Mouse (Mus musculus): Measurements from ENCODE around the gene Pfas. TPM values are rescaled to one million over a fixed set of nuclear protein-coding genes. Genes with fewer than 3 reads are reported as not detected.
A peak's percentile ranks its signal among the peaks of the same experiment; 100 is the strongest.
"Not testable (repeated sequence)": the region's sequence is repeated elsewhere in the genome, so short reads cannot be mapped to it uniquely, and the experiment has no call there.

Pfas gene
- polyA plus RNA-seq, 1 experiment from 2014 or later, result 14.3 TPM

DNA sequence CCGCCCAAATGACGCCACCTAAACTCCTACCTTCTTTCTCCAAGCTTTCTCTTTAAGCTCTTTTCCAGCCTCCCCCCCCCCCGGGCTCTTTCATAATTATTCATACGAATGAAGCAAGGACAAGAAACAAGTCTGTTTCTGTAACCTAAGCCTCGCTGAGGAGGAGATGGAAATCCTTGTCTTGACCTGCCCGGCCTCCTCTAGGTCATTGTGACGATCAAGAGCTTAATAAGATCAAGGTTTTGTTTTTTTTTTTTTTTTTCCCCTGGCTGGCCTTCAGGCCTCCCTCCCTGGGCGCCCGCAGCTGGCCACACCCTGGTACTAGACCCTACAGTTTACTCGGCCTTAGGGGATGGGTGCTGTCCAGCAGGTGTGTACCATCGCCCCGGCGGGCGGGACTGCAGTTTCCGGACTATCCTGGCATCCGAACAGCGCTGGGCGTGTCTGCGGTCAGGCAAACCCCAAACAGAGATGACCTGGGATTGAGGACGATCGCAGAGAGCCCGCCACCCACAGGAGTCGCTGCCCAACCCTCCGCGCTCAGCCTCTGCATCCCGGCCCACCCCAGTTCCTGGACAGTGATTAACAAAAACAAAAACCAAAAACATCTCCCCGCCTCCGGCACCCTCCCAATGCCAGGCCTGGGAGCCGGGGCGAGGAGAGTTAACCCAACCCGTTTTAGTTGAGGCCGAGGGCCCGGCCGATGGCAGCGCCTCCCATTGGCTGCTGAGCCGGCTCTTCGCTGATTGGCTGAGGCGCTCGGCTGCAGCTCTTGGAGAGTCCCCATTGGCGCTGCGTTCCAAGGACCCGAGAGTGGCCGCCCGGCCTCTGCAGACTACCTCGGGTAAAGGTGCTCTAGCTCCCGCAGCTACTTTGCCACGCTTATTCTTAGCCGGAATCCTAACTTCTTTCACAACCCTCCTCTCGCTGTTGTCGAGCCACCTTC, 40.6 kb downstream of the Pfas start, which contains the start of gene Slc25a35:
Gene Slc25a35, plus strand, starts transcription at position 795 of the 946 bp plus-strand sequence.
- 1% methylated on average over 50 of the region's 50 CpGs for WGBS
- no peaks in the 10 kb centered on the region for H3K36me3 ChIP-seq (ENCODE audit: control insufficient read depth, insufficient read depth, low read length)
- peak within 1 kb of the TSS; percentile 70 for H3K9ac ChIP-seq (ENCODE audit: low read length)
- no peaks in the 10 kb centered on the region for H3K9me3 ChIP-seq (ENCODE audit: control insufficient read depth, low read length)
- H3K27ac ChIP-seq (replicated peaks in 1 of 2; ENCODE audit: control insufficient read depth in 1 of 2, insufficient read depth in 1 of 2, low read depth in 2 of 2, low read length in 2 of 2), result no peak within 1 kb of the TSS
- H3K4me2 ChIP-seq (ENCODE audit: low read length), result peak within 1 kb of the TSS; percentile 90
- H3K4me3 ChIP-seq (ENCODE audit: control insufficient read depth in 1 of 2, insufficient read depth in 1 of 2, low read depth in 1 of 2, low read length in 2 of 2), result peak within 1 kb of the TSS; percentile 56 to 61
- peak; percentile 86 for ATAC-seq (ENCODE audit: insufficient number of reproducible peaks, insufficient read depth, low FRiP score, low read depth)
- H3K27me3 ChIP-seq (ENCODE audit: control insufficient read depth, insufficient read depth, low read length), result no peaks in the 10 kb centered on the region
- H3K4me1 ChIP-seq (ENCODE audit: control insufficient read depth in 2 of 2, insufficient read depth in 2 of 2, low read length in 2 of 2), result peaks cover 24 to 32% of the 10 kb centered on the region in 2 experiments

DNA sequence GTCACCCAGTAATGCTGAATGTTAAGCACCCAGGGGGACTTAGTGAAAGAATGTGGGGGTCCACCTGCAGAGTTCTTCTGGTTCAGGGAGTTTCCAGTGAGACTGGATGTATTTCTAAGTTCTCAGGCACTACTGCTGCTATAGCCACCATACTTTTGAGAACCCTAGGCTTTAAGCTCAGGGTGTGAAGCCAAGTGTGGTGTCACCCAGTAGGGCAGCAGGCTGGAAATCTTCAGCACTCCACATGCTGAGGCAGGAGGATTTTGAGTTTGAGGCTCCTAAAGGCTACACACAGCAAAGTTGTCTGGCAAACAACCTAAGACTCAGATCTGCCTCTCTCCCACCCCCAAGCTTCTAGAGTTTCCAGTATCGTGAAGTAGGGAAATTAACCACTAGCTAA, 41.7 kb downstream of the Pfas start:
- 0 out of 2 replicates have a peak overlapping the region, but pooled peaks have one; percentile 70 for H3K9ac ChIP-seq (ENCODE audit: low read length)
- H3K36me3 ChIP-seq (ENCODE audit: control insufficient read depth, insufficient read depth, low read length), result no peaks in the 10 kb centered on the region
- no peaks in the 10 kb centered on the region for H3K27me3 ChIP-seq (ENCODE audit: control insufficient read depth, insufficient read depth, low read length)
- no peak overlapping the region for H3K27ac ChIP-seq (replicated peaks in 1 of 2; ENCODE audit: control insufficient read depth in 1 of 2, insufficient read depth in 1 of 2, low read depth in 2 of 2, low read length in 2 of 2)
- no peak overlapping the region for H3K4me3 ChIP-seq (ENCODE audit: control insufficient read depth in 1 of 2, insufficient read depth in 1 of 2, low read depth in 1 of 2, low read length in 2 of 2)
- ATAC-seq (ENCODE audit: insufficient number of reproducible peaks, insufficient read depth, low FRiP score, low read depth), result no peak
- H3K4me2 ChIP-seq (ENCODE audit: low read length), result 0 out of 2 replicates have a peak overlapping the region, but pooled peaks have one; percentile 90
- H3K9me3 ChIP-seq (ENCODE audit: control insufficient read depth, low read length), result no peaks in the 10 kb centered on the region
- H3K4me1 ChIP-seq (ENCODE audit: control insufficient read depth in 2 of 2, insufficient read depth in 2 of 2, low read length in 2 of 2), result peaks cover 17 to 26% of the 10 kb centered on the region in 2 experiments
- WGBS, result 24% methylated on average over 1 of the region's 1 CpGs

DNA sequence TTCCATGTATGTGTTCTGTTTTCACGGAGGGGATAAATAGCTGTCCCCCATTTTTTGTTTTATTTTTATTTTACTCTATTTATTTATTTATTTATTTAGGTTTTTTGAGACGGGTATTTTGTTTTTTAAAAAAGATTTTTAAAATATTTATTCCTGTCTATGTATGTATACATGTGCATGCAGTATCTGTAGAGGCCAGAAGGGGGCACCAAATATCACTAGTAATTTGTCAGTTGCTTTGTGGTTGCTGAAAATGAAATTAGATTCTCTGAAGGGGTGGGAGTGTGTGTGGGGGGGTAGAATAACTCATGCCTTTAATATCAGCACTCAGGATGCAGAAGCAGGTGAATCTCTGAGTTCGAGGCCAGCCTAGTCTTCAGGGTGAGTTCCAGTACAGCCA, 42.4 kb downstream of the Pfas start:
- Histone ChIP-seq H3K9me3 (ENCODE audit: control insufficient read depth, low read length) (no peaks in the 10 kb centered on the region), H3K9ac (ENCODE audit: low read length) (no peak overlapping the region), H3K27ac (replicated peaks in 1 of 2; ENCODE audit: control insufficient read depth in 1 of 2, insufficient read depth in 1 of 2, low read depth in 2 of 2, low read length in 2 of 2) (no peak overlapping the region), H3K4me3 (ENCODE audit: control insufficient read depth in 1 of 2, insufficient read depth in 1 of 2, low read depth in 1 of 2, low read length in 2 of 2) (no peak overlapping the region), H3K4me1 (ENCODE audit: control insufficient read depth in 2 of 2, insufficient read depth in 2 of 2, low read length in 2 of 2) (peaks cover 10 to 19% of the 10 kb centered on the region in 2 experiments), H3K36me3 (ENCODE audit: control insufficient read depth, insufficient read depth, low read length) (no peaks in the 10 kb centered on the region), H3K27me3 (ENCODE audit: control insufficient read depth, insufficient read depth, low read length) (no peaks in the 10 kb centered on the region), H3K4me2 (ENCODE audit: low read length) (no peak overlapping the region)
- ATAC-seq (ENCODE audit: insufficient number of reproducible peaks, insufficient read depth, low FRiP score, low read depth), result no peak
- WGBS, result 29% methylated on average over 3 of the region's 3 CpGs

DNA sequence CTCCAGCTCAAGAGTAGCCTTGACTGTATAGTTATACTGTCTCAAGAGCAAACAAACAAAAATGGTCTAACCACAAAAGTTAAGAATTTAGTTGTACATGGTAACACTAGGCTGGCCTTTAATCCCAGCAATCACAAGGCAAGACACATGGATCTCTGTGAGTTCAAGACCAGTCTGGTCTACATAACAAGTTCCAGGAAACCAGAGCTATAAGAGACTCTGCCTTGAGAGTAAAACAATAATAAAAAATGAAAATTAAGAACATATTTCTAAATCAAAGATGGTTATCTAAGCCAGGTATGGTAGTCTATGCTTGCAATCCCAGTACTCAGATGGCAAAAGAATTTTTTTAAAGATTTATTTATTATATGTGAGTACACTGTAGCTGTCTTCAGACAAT, 43.2 kb downstream of the Pfas start:
- H3K27me3 ChIP-seq (ENCODE audit: control insufficient read depth, insufficient read depth, low read length), result no peaks in the 10 kb centered on the region
- H3K4me2 ChIP-seq (ENCODE audit: low read length), result no peak overlapping the region
- H3K9me3 ChIP-seq (ENCODE audit: control insufficient read depth, low read length), result no peaks in the 10 kb centered on the region
- H3K4me3 ChIP-seq (ENCODE audit: control insufficient read depth in 1 of 2, insufficient read depth in 1 of 2, low read depth in 1 of 2, low read length in 2 of 2), result no peak overlapping the region
- H3K9ac ChIP-seq (ENCODE audit: low read length), result no peak overlapping the region
- no peak overlapping the region for H3K27ac ChIP-seq (replicated peaks in 1 of 2; ENCODE audit: control insufficient read depth in 1 of 2, insufficient read depth in 1 of 2, low read depth in 2 of 2, low read length in 2 of 2)
- H3K36me3 ChIP-seq (ENCODE audit: control insufficient read depth, insufficient read depth, low read length), result no peaks in the 10 kb centered on the region
- ATAC-seq (ENCODE audit: insufficient number of reproducible peaks, insufficient read depth, low FRiP score, low read depth), result no peak
- H3K4me1 ChIP-seq (ENCODE audit: control insufficient read depth in 2 of 2, insufficient read depth in 2 of 2, low read length in 2 of 2), result peaks cover 6 to 11% of the 10 kb centered on the region in 2 experiments; a peak in 3 of 4 replicates

DNA sequence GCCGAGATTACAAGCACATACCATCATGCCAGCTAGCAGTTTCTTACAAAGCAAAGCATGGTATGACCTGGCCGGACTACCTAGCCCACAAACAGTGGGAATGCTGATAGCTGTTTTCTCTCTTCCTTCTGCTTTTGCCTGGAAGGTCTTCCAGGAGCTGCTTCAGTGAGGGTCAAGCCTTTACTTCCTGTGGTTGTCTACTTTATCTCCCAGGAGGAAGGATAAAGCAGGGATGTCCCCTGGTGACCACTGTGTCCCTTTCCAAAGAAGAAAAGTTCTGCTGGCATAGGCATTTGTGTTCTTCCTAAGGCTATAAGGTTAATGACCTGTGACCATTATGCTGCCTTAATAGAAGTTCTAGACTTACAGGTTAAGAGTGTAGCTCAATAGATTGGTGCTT, 44.9 kb downstream of the Pfas start:
- no peak for ATAC-seq (ENCODE audit: insufficient number of reproducible peaks, insufficient read depth, low FRiP score, low read depth)
- H3K27me3 ChIP-seq (ENCODE audit: control insufficient read depth, insufficient read depth, low read length), result no peaks in the 10 kb centered on the region
- 53% methylated on average over 2 of the region's 2 CpGs for WGBS
- no peak overlapping the region for H3K27ac ChIP-seq (replicated peaks in 1 of 2; ENCODE audit: control insufficient read depth in 1 of 2, insufficient read depth in 1 of 2, low read depth in 2 of 2, low read length in 2 of 2)
- H3K9ac ChIP-seq (ENCODE audit: low read length), result no peak overlapping the region
- H3K4me1 ChIP-seq (ENCODE audit: control insufficient read depth in 2 of 2, insufficient read depth in 2 of 2, low read length in 2 of 2), result peaks cover 4 to 9% of the 10 kb centered on the region in 2 experiments; a peak in 3 of 4 replicates
- no peak overlapping the region for H3K4me2 ChIP-seq (ENCODE audit: low read length)
- H3K9me3 ChIP-seq (ENCODE audit: control insufficient read depth, low read length), result no peaks in the 10 kb centered on the region
- H3K4me3 ChIP-seq (ENCODE audit: control insufficient read depth in 1 of 2, insufficient read depth in 1 of 2, low read depth in 1 of 2, low read length in 2 of 2), result no peak overlapping the region
- H3K36me3 ChIP-seq (ENCODE audit: control insufficient read depth, insufficient read depth, low read length), result no peaks in the 10 kb centered on the region

- H3K27ac ChIP-seq (replicated peaks in 1 of 2; ENCODE audit: control insufficient read depth in 1 of 2, insufficient read depth in 1 of 2, low read depth in 2 of 2, low read length in 2 of 2); H3K4me3 ChIP-seq (ENCODE audit: control insufficient read depth in 1 of 2, insufficient read depth in 1 of 2, low read depth in 1 of 2, low read length in 2 of 2); H3K9ac ChIP-seq (ENCODE audit: low read length); H3K36me3 ChIP-seq (ENCODE audit: control insufficient read depth, insufficient read depth, low read length); H3K4me1 ChIP-seq (ENCODE audit: control insufficient read depth in 2 of 2, insufficient read depth in 2 of 2, low read length in 2 of 2); H3K9me3 ChIP-seq (ENCODE audit: control insufficient read depth, low read length); ATAC-seq (ENCODE audit: insufficient number of reproducible peaks, insufficient read depth, low FRiP score, low read depth); H3K4me2 ChIP-seq (ENCODE audit: low read length); H3K27me3 ChIP-seq (ENCODE audit: control insufficient read depth, insufficient read depth, low read length): not testable (repeated sequence)
- 20% methylated on average over 11 of the region's 11 CpGs for WGBS
Measured at GRCm38 (mm10) chr11:68962159-68962558, 46.1 kb downstream of the Pfas start.

GRCm38 (mm10) chr11:68961596-68961995, 46.7 kb downstream of the Pfas start:
- H3K4me3 ChIP-seq (ENCODE audit: control insufficient read depth in 1 of 2, insufficient read depth in 1 of 2, low read depth in 1 of 2, low read length in 2 of 2), result no peak overlapping the region
- H3K27me3 ChIP-seq (ENCODE audit: control insufficient read depth, insufficient read depth, low read length), result 0 out of 2 replicates have a peak, but pooled peaks cover 4% of the 10 kb centered on the region
- no peak overlapping the region for H3K9ac ChIP-seq (ENCODE audit: low read length)
- 60% methylated on average over 3 of the region's 3 CpGs for WGBS
- no peaks in the 10 kb centered on the region for H3K9me3 ChIP-seq (ENCODE audit: control insufficient read depth, low read length)
- ATAC-seq (ENCODE audit: insufficient number of reproducible peaks, insufficient read depth, low FRiP score, low read depth), result no peak
- H3K4me2 ChIP-seq (ENCODE audit: low read length), result no peak overlapping the region
- H3K36me3 ChIP-seq (ENCODE audit: control insufficient read depth, insufficient read depth, low read length), result no peaks in the 10 kb centered on the region
- no peaks in the 10 kb centered on the region; a peak in 2 of 4 replicates for H3K4me1 ChIP-seq (ENCODE audit: control insufficient read depth in 2 of 2, insufficient read depth in 2 of 2, low read length in 2 of 2)
- H3K27ac ChIP-seq (replicated peaks in 1 of 2; ENCODE audit: control insufficient read depth in 1 of 2, insufficient read depth in 1 of 2, low read depth in 2 of 2, low read length in 2 of 2), result no peak overlapping the region
